Mouse (Mus musculus) CH12.LX (cell line): ENCODE measurements around the gene Esyt3. TPM values are rescaled to one million over a fixed set of nuclear protein-coding genes. Genes with fewer than 3 reads are reported as not detected.

ENCODE experiments used
- DNase-seq: peaks from one replicate; pipeline ENCODE4 v3.0.0-alpha.2; 2013; ENCODE audit errors: extremely low read depth
- H3K27ac ChIP-seq: 2 replicates; pipeline ENCODE4 v1.5.1; 2012; ENCODE audit warnings: low read depth, mild to moderate bottlenecking, control low read depth, moderate library complexity; ENCODE audit not compliant: insufficient read depth
- H3K27me3 ChIP-seq: replicated peaks from 2 replicates; pipeline ENCODE3; 2012; ENCODE audit warnings: inconsistent platforms
- H3K36me3 ChIP-seq, 2 experiments: replicated peaks in 1 of 2; 2 replicates each; pipeline versions ENCODE3 to v1.6.1; 2012; ENCODE audit warnings: inconsistent platforms in 1 of 2, low read length in 1 of 2, mild to moderate bottlenecking in 1 of 2, mixed read lengths in 1 of 2, moderate library complexity in 1 of 2; ENCODE audit not compliant: control insufficient read depth in 1 of 2, insufficient read depth in 1 of 2
- H3K4me1 ChIP-seq, 2 experiments: 2 replicates each; pipeline ENCODE4 v1.6.1; 2012; ENCODE audit warnings: inconsistent platforms in 1 of 2, moderate library complexity in 1 of 2; ENCODE audit not compliant: insufficient read depth in 2 of 2, control insufficient read depth in 1 of 2
- H3K4me2 ChIP-seq: 2 replicates; pipeline ENCODE4 v1.6.1; 2012; ENCODE audit warnings: low read depth, mild to moderate bottlenecking, control low read depth; ENCODE audit not compliant: poor library complexity, insufficient read depth, severe bottlenecking
- H3K4me3 ChIP-seq, 3 experiments: fragments of 150-350 bp in 1 of 3; sonication (generic) in 1 of 3; replicated peaks in 1 of 3; 2 replicates each; pipeline versions ENCODE3 to v1.5.1; 2011 to 2012; ENCODE audit warnings: low read depth in 2 of 3, low read length in 2 of 3, mild to moderate bottlenecking in 2 of 3, moderate library complexity in 2 of 3, control low read depth in 1 of 3, improper control_type of control experiment in 1 of 3, inconsistent platforms in 1 of 3, mixed read lengths in 1 of 3; ENCODE audit not compliant: poor library complexity in 1 of 3
- H3K79me2 ChIP-seq: replicated peaks from 2 replicates; pipeline ENCODE4 v1.6.1; 2012; ENCODE audit warnings: mild to moderate bottlenecking, moderate library complexity; ENCODE audit not compliant: control insufficient read depth, poor library complexity, insufficient read depth, severe bottlenecking; ENCODE audit errors: extremely low read depth
- H3K9ac ChIP-seq: 2 replicates; pipeline ENCODE4 v1.6.1; 2012; ENCODE audit warnings: low read depth, mild to moderate bottlenecking, control low read depth, moderate library complexity; ENCODE audit not compliant: insufficient read depth
- H3K9me3 ChIP-seq: replicated peaks from 2 replicates; pipeline ENCODE3; 2012; ENCODE audit warnings: low read length, inconsistent platforms, mixed read lengths
- E2F4 ChIP-seq: IDR thresholded peaks from 2 replicates; pipeline ENCODE4 v1.6.1; 2011; ENCODE audit warnings: low read depth, low read length, improper control_type of control experiment; ENCODE audit not compliant: insufficient replicate concordance
- ELF1 ChIP-seq: IDR thresholded peaks from 2 replicates; pipeline ENCODE4 v1.6.1; 2014; ENCODE audit warnings: low read depth, mild to moderate bottlenecking, inconsistent platforms, low read length, improper control_type of control experiment
- KAT2A ChIP-seq: IDR thresholded peaks from 2 replicates; pipeline ENCODE4 v1.6.1; 2012; ENCODE audit warnings: low read length, improper control_type of control experiment, inconsistent platforms; ENCODE audit not compliant: insufficient replicate concordance
- MAFK ChIP-seq: IDR thresholded peaks from 2 replicates; pipeline ENCODE4 v1.6.1; 2011; ENCODE audit warnings: low read length, improper control_type of control experiment; ENCODE audit not compliant: insufficient replicate concordance
- MAX ChIP-seq: IDR thresholded peaks from 2 replicates; pipeline ENCODE4 v1.6.1; 2011; ENCODE audit warnings: low read length, improper control_type of control experiment
- MAZ ChIP-seq: IDR thresholded peaks from 2 replicates; pipeline ENCODE4 v1.6.1; 2012; ENCODE audit warnings: low read depth, mild to moderate bottlenecking, inconsistent platforms, low read length, improper control_type of control experiment, moderate library complexity
- MEF2A ChIP-seq: IDR thresholded peaks from 2 replicates; pipeline ENCODE4 v1.6.1; 2014; ENCODE audit warnings: low read depth, mild to moderate bottlenecking, inconsistent platforms, low read length, improper control_type of control experiment, borderline replicate concordance
- MXI1 ChIP-seq: IDR thresholded peaks from 2 replicates; pipeline ENCODE4 v1.6.1; 2011; ENCODE audit warnings: mild to moderate bottlenecking, low read depth, low read length, improper control_type of control experiment
- MYC ChIP-seq: IDR thresholded peaks from 2 replicates; pipeline ENCODE4 v1.6.1; 2011; ENCODE audit warnings: low read depth, mild to moderate bottlenecking, improper control_type of control experiment, low read length
- NRF1 ChIP-seq: IDR thresholded peaks from 2 replicates; pipeline ENCODE4 v1.6.1; 2014; ENCODE audit warnings: low read depth, mild to moderate bottlenecking, inconsistent platforms, low read length, improper control_type of control experiment, moderate library complexity
- POLR2A ChIP-seq: IDR thresholded peaks from 2 replicates; pipeline ENCODE4 v1.6.1; 2011; ENCODE audit warnings: low read depth, mild to moderate bottlenecking, improper control_type of control experiment, low read length
- POLR2AphosphoS2 ChIP-seq: IDR thresholded peaks from 2 replicates; pipeline ENCODE4 v1.6.1; 2011; ENCODE audit warnings: low read depth, low read length, improper control_type of control experiment
- RAD21 ChIP-seq: IDR thresholded peaks from 2 replicates; pipeline ENCODE4 v1.6.1; 2011; ENCODE audit warnings: low read depth, mild to moderate bottlenecking, low read length, improper control_type of control experiment, moderate library complexity
- RCOR1 ChIP-seq: conservative IDR thresholded peaks from 2 replicates; pipeline ENCODE4 v1.6.1; 2012; ENCODE audit warnings: low read depth, mild to moderate bottlenecking, inconsistent platforms, low read length, improper control_type of control experiment
- SMC3 ChIP-seq: IDR thresholded peaks from 2 replicates; pipeline ENCODE4 v1.6.1; 2011; ENCODE audit warnings: low read depth, low read length, improper control_type of control experiment
- UBTF ChIP-seq: IDR thresholded peaks from 2 replicates; pipeline ENCODE4 v1.6.1; 2012; ENCODE audit warnings: low read depth, mild to moderate bottlenecking, inconsistent platforms, low read length, improper control_type of control experiment, moderate library complexity
- USF1 ChIP-seq: IDR thresholded peaks from 2 replicates; pipeline ENCODE4 v1.6.1; 2014; ENCODE audit warnings: low read depth, mild to moderate bottlenecking, inconsistent platforms, low read length, improper control_type of control experiment
- USF2 ChIP-seq: conservative IDR thresholded peaks from 2 replicates; pipeline ENCODE4 v1.6.1; 2011; ENCODE audit warnings: low read depth, low read length, improper control_type of control experiment
- ZC3H11A ChIP-seq: IDR thresholded peaks from 2 replicates; pipeline ENCODE4 v1.6.1; 2012; ENCODE audit warnings: low read depth, mild to moderate bottlenecking, inconsistent platforms, low read length, improper control_type of control experiment
- ZKSCAN1 ChIP-seq: IDR thresholded peaks from 2 replicates; pipeline ENCODE4 v1.6.1; 2012; ENCODE audit warnings: low read depth, inconsistent platforms, low read length, improper control_type of control experiment, borderline replicate concordance
- ZMIZ1 ChIP-seq: IDR thresholded peaks from 2 replicates; pipeline ENCODE4 v1.6.1; 2012; ENCODE audit warnings: low read depth, mild to moderate bottlenecking, inconsistent platforms, low read length, improper control_type of control experiment
- dilution Hi-C: fragments of 300-500 bp; cut with MboI; formaldehyde crosslinking; loops from 2 replicates; pipeline ENCODE4 v1.14.3; 2020; ENCODE audit warnings: low sequenced_read_pairs; ENCODE audit not compliant: extremely low pct_unique_long_range_greater_than_20kb, extremely low pct_ligation_motif_present
- in situ Hi-C: fragments of 300-500 bp; cut with MboI; formaldehyde crosslinking; loops from 3 replicates; pipeline ENCODE4 v1.14.3; 2019; ENCODE audit warnings: low sequenced_read_pairs, low pct_ligation_motif_present, low pct_unique_long_range_greater_than_20kb, mixed read lengths
- polyA plus RNA-seq: library from polyadenylated mRNA; unstranded; fragments of >175 nt; gene quantifications from 2 replicates; pipeline ENCODE4 v1.2.1, GENCODE M21; 2012; ENCODE audit warnings: low read depth; ENCODE audit not compliant: insufficient read length
- total RNA-seq, 2 experiments: library from RNA; depleted of rRNA; stranded (reverse); fragments of 300-350 nt in 1 of 2; fragments of >200 nt in 1 of 2; gene quantifications; 2 replicates each; pipeline ENCODE4 v1.2.3; 2012 to 2014

Esyt3 gene
- total and polyA plus RNA-seq, 3 experiments: not detected

- Histone ChIP-seq H3K9ac (no peak overlapping the region), H3K4me1 (peaks cover 12 to 18% of the 10 kb centered on the region in 2 experiments), H3K9me3 (no peaks in the 10 kb centered on the region), H3K79me2 (no peaks in the 10 kb centered on the region), H3K4me3 (no peak overlapping the region), H3K4me2 (no peak overlapping the region), H3K27me3 (no peaks in the 10 kb centered on the region), H3K36me3 (no peaks in the 10 kb centered on the region), H3K27ac (no peak overlapping the region)
- DNase-seq: no peak
- dilution Hi-C loops (no loop called here), in situ Hi-C loops (no loop called here)
- no peak for TF ChIP-seq RAD21
- no peak for TF ChIP-seq POLR2A
- TF ChIP-seq MAFK: no peak
Measured at GRCm38 (mm10) chr9:99390716-99391115, 32.4 kb upstream of the Esyt3 start.

GRCm38 (mm10) chr9:99390201-99390600 lies 31.8 kb upstream of the Esyt3 start:
- H3K27me3 ChIP-seq: no peaks in the 10 kb centered on the region
- TF ChIP-seq POLR2AphosphoS2: no peak
- no peak for TF ChIP-seq E2F4
- TF ChIP-seq MAX: no peak
- TF ChIP-seq UBTF: no peak
- TF ChIP-seq MYC: no peak
- no peak for TF ChIP-seq ZMIZ1
- no peak for TF ChIP-seq NRF1
- no peak for TF ChIP-seq POLR2A
- TF ChIP-seq ZC3H11A: no peak
- no peak for TF ChIP-seq ELF1
- TF ChIP-seq RCOR1: no peak
- no peak for TF ChIP-seq USF1
- no peak for TF ChIP-seq KAT2A
- no peak for TF ChIP-seq MAZ
- TF ChIP-seq MEF2A: no peak
- TF ChIP-seq USF2: no peak
- TF ChIP-seq SMC3: no peak
- no peak for TF ChIP-seq MXI1
- TF ChIP-seq ZKSCAN1: no peak
- TF ChIP-seq MAFK: no peak
- no peaks in the 10 kb centered on the region for H3K79me2 ChIP-seq
- H3K4me3 ChIP-seq: no peak overlapping the region
- no peaks in the 10 kb centered on the region for H3K36me3 ChIP-seq
- dilution Hi-C loops (no loop called here), in situ Hi-C loops (no loop called here)
- H3K4me1 ChIP-seq: peaks cover 12 to 18% of the 10 kb centered on the region in 2 experiments
- H3K9ac ChIP-seq: no peak overlapping the region
- no peak for DNase-seq
- H3K4me2 ChIP-seq: no peak overlapping the region
- no peaks in the 10 kb centered on the region for H3K9me3 ChIP-seq
- no peak overlapping the region for H3K27ac ChIP-seq
